Mouse (Mus musculus): ENCODE data around the gene Rora. TPM values are rescaled to one million over a fixed set of nuclear protein-coding genes. Genes with fewer than 3 reads are reported as not detected.

The Rora gene
- polyA plus RNA-seq, 1 experiment from 2014 or later: 7.8 TPM

GRCm38 (mm10) chr9:68804229-68804628 is 150.6 kb downstream of the Rora start:
- no peaks in the 10 kb centered on the region for H3K36me3 ChIP-seq
- 73% methylated on average over 6 of the region's 6 CpGs for WGBS
- H3K4me1 ChIP-seq: peaks cover 3% of the 10 kb centered on the region; the same call in 1 of the 2 replicates
- H3K27me3 ChIP-seq: no peaks in the 10 kb centered on the region
- no peak overlapping the region for H3K4me3 ChIP-seq
- ATAC-seq (ENCODE audit: low FRiP score): no peak
- no peak overlapping the region for H3K27ac ChIP-seq
- H3K4me2 ChIP-seq (replicated peaks): no peak overlapping the region
- H3K9me3 ChIP-seq (replicated peaks): no peaks in the 10 kb centered on the region
- H3K9ac ChIP-seq: no peak overlapping the region

- 50% methylated on average over 5 of the region's 5 CpGs for WGBS
- no peaks in the 10 kb centered on the region for H3K36me3 ChIP-seq
- no peak overlapping the region; the same call in 1 of the 2 replicates for H3K27ac ChIP-seq
- peaks cover 3% of the 10 kb centered on the region; the same call in 1 of the 2 replicates for H3K4me1 ChIP-seq
- H3K9me3 ChIP-seq (replicated peaks): no peaks in the 10 kb centered on the region
- no peak for ATAC-seq (ENCODE audit: low FRiP score)
- no peaks in the 10 kb centered on the region for H3K27me3 ChIP-seq
- H3K4me3 ChIP-seq: no peak overlapping the region
- no peak overlapping the region for H3K4me2 ChIP-seq (replicated peaks)
- H3K9ac ChIP-seq: no peak overlapping the region
These were observed 152.2 kb downstream of the Rora start for GRCm38 (mm10) chr9:68805776-68806175.

GRCm38 (mm10) chr9:68807735-68808134 is 154.1 kb downstream of the Rora start:
- ATAC-seq (ENCODE audit: low FRiP score): no peak
- 88% methylated on average over 2 of the region's 2 CpGs for WGBS
- Histone ChIP-seq H3K36me3 (no peaks in the 10 kb centered on the region), H3K27me3 (no peaks in the 10 kb centered on the region), H3K4me3 (no peak overlapping the region), H3K9me3 (replicated peaks) (no peaks in the 10 kb centered on the region), H3K4me2 (replicated peaks) (no peak overlapping the region), H3K9ac (no peak overlapping the region), H3K27ac (no peak overlapping the region), H3K4me1 (peaks cover 3% of the 10 kb centered on the region; the same call in 1 of the 2 replicates)

- H3K27me3 ChIP-seq: no peaks in the 10 kb centered on the region
- ATAC-seq (ENCODE audit: low FRiP score): no peak
- no peak overlapping the region for H3K4me2 ChIP-seq (replicated peaks)
- WGBS: 85% methylated on average over 5 of the region's 5 CpGs
- peaks cover 10% of the 10 kb centered on the region for H3K4me1 ChIP-seq
- H3K4me3 ChIP-seq: no peak overlapping the region
- H3K9ac ChIP-seq: no peak overlapping the region
- H3K27ac ChIP-seq: no peak overlapping the region
- no peaks in the 10 kb centered on the region for H3K36me3 ChIP-seq
- H3K9me3 ChIP-seq (replicated peaks): no peaks in the 10 kb centered on the region
These were observed 155.9 kb downstream of the Rora start for GRCm38 (mm10) chr9:68809536-68809935.

- peaks cover 7% of the 10 kb centered on the region; the same call in 1 of the 2 replicates for H3K4me1 ChIP-seq
- no peak overlapping the region for H3K27ac ChIP-seq
These were observed 161.1 kb downstream of the Rora start for GRCm38 (mm10) chr9:68814723-68815122.

GRCm38 (mm10) chr9:68815877-68816276 is 162.3 kb downstream of the Rora start:
- Histone ChIP-seq H3K9me3 (replicated peaks) (no peaks in the 10 kb centered on the region), H3K27ac (no peak overlapping the region), H3K9ac (no peak overlapping the region), H3K4me2 (replicated peaks) (no peak overlapping the region), H3K36me3 (no peaks in the 10 kb centered on the region), H3K4me1 (peaks cover 9% of the 10 kb centered on the region), H3K4me3 (no peak overlapping the region), H3K27me3 (peaks cover 2% of the 10 kb centered on the region; the same call in 1 of the 2 replicates)
- no peak for ATAC-seq (ENCODE audit: low FRiP score)
- WGBS: 72% methylated on average over 9 of the region's 9 CpGs

More at GRCm38 (mm10) chr9:68814723-68815122, 161.1 kb downstream of the Rora start:
- no peak overlapping the region for H3K4me2 ChIP-seq (replicated peaks)
- H3K9me3 ChIP-seq (replicated peaks): no peaks in the 10 kb centered on the region
- no peak overlapping the region for H3K9ac ChIP-seq
- no peaks in the 10 kb centered on the region for H3K36me3 ChIP-seq
- WGBS: 89% methylated on average over 1 of the region's 1 CpGs
- no peak for ATAC-seq (ENCODE audit: low FRiP score)
- no peak overlapping the region for H3K4me3 ChIP-seq
- H3K27me3 ChIP-seq: peaks cover 2% of the 10 kb centered on the region; the same call in 1 of the 2 replicates

GRCm38 (mm10) chr9:68820036-68820435 is 166.4 kb downstream of the Rora start:
- ATAC-seq (ENCODE audit: low FRiP score): no peak
- H3K4me3 ChIP-seq: no peak overlapping the region
- peaks cover 2% of the 10 kb centered on the region; the same call in 1 of the 2 replicates for H3K4me1 ChIP-seq
- no peak overlapping the region for H3K9ac ChIP-seq
- H3K4me2 ChIP-seq (replicated peaks): no peak overlapping the region
- no peaks in the 10 kb centered on the region for H3K36me3 ChIP-seq
- H3K9me3 ChIP-seq (replicated peaks): no peaks in the 10 kb centered on the region
- 84% methylated on average over 4 of the region's 4 CpGs for WGBS
- H3K27ac ChIP-seq: no peak overlapping the region
- H3K27me3 ChIP-seq: peaks cover 2% of the 10 kb centered on the region; the same call in 1 of the 2 replicates

GRCm38 (mm10) chr9:68820478-68820877 is 166.9 kb downstream of the Rora start:
- H3K4me2 ChIP-seq (replicated peaks): no peak overlapping the region
- H3K9me3 ChIP-seq (replicated peaks): no peaks in the 10 kb centered on the region
- H3K27ac ChIP-seq: no peak overlapping the region
- peaks cover 2% of the 10 kb centered on the region; the same call in 1 of the 2 replicates for H3K4me1 ChIP-seq
- no peak for ATAC-seq (ENCODE audit: low FRiP score)
- no peak overlapping the region for H3K4me3 ChIP-seq
- H3K27me3 ChIP-seq: peaks cover 2% of the 10 kb centered on the region; the same call in 1 of the 2 replicates
- H3K36me3 ChIP-seq: no peaks in the 10 kb centered on the region
- H3K9ac ChIP-seq: no peak overlapping the region

- no peaks in the 10 kb centered on the region for H3K9me3 ChIP-seq (replicated peaks)
- WGBS: 40% methylated on average over 1 of the region's 1 CpGs
- peaks cover 2% of the 10 kb centered on the region; the same call in 1 of the 2 replicates for H3K4me1 ChIP-seq
- H3K9ac ChIP-seq: no peak overlapping the region
- H3K4me2 ChIP-seq (replicated peaks): no peak overlapping the region
- ATAC-seq (ENCODE audit: low FRiP score): no peak
- no peaks in the 10 kb centered on the region for H3K36me3 ChIP-seq
- H3K27ac ChIP-seq: no peak overlapping the region
- H3K4me3 ChIP-seq: no peak overlapping the region
- H3K27me3 ChIP-seq: no peaks in the 10 kb centered on the region; the same call in 1 of the 2 replicates
These were observed 167.8 kb downstream of the Rora start for GRCm38 (mm10) chr9:68821388-68821787.

GRCm38 (mm10) chr9:68823292-68823691 is 169.7 kb downstream of the Rora start:
- WGBS: 89% methylated on average over 5 of the region's 5 CpGs
- H3K36me3 ChIP-seq: no peaks in the 10 kb centered on the region
- no peak overlapping the region for H3K4me2 ChIP-seq (replicated peaks)
- no peaks in the 10 kb centered on the region for H3K27me3 ChIP-seq
- no peak overlapping the region for H3K4me3 ChIP-seq
- H3K27ac ChIP-seq: no peak overlapping the region
- ATAC-seq (ENCODE audit: low FRiP score): no peak
- no peak overlapping the region for H3K9ac ChIP-seq
- peaks cover 2% of the 10 kb centered on the region; the same call in 1 of the 2 replicates for H3K4me1 ChIP-seq
- H3K9me3 ChIP-seq (replicated peaks): no peaks in the 10 kb centered on the region

GRCm38 (mm10) chr9:68825107-68825506 is 171.5 kb downstream of the Rora start:
- Histone ChIP-seq H3K4me2 (replicated peaks) (no peak overlapping the region), H3K4me1 (peaks cover 2% of the 10 kb centered on the region; the same call in 1 of the 2 replicates), H3K27me3 (no peaks in the 10 kb centered on the region), H3K9ac (no peak overlapping the region), H3K4me3 (no peak overlapping the region), H3K9me3 (replicated peaks) (no peaks in the 10 kb centered on the region), H3K36me3 (no peaks in the 10 kb centered on the region), H3K27ac (no peak overlapping the region)
- no peak for ATAC-seq (ENCODE audit: low FRiP score)
- WGBS: 74% methylated on average over 4 of the region's 4 CpGs

GRCm38 (mm10) chr9:68825841-68826240 is 172.3 kb downstream of the Rora start:
- Histone ChIP-seq H3K9ac (no peak overlapping the region), H3K36me3 (no peaks in the 10 kb centered on the region), H3K27ac (no peak overlapping the region), H3K4me3 (no peak overlapping the region), H3K4me2 (replicated peaks) (no peak overlapping the region), H3K4me1 (no peaks in the 10 kb centered on the region), H3K9me3 (replicated peaks) (no peaks in the 10 kb centered on the region), H3K27me3 (no peaks in the 10 kb centered on the region)
- no peak for ATAC-seq (ENCODE audit: low FRiP score)
- WGBS: 89% methylated on average over 3 of the region's 3 CpGs

GRCm38 (mm10) chr9:68827441-68827840 is 173.9 kb downstream of the Rora start:
- WGBS: 79% methylated on average over 3 of the region's 3 CpGs
- Histone ChIP-seq H3K27me3 (no peaks in the 10 kb centered on the region), H3K4me1 (no peaks in the 10 kb centered on the region), H3K4me2 (replicated peaks) (no peak overlapping the region), H3K9ac (no peak overlapping the region), H3K36me3 (no peaks in the 10 kb centered on the region), H3K27ac (no peak overlapping the region), H3K4me3 (no peak overlapping the region), H3K9me3 (replicated peaks) (no peaks in the 10 kb centered on the region)
- ATAC-seq (ENCODE audit: low FRiP score): no peak

All from hindbrain, embryonic 12.5 days (tissue).